Mouse (Mus musculus): Measurements from ENCODE around the gene Lpp. TPM values are rescaled to one million over a fixed set of nuclear protein-coding genes. Genes with fewer than 3 reads are reported as not detected.

Gene Lpp
- polyA plus RNA-seq, 1 experiment from 2014 or later, result 9.6 TPM

DNA sequence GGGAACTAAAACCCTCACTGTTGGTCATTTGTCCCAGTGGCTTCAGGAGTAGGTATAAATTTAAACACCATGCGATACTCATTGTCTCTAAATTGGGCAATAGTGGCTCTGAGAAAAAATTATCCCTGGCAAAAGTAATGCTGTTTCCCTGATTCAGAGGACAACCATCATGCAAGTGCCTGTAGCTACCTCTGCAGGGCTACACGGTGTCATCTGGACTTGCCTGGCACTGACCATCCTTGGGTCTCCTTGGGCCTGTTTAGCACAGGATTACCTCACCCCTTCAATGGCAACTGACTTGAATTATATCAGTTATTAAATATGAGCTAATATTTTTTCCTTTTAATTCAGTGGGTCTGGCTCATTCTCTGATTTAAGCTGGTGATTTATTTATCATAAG, 70.5 kb downstream of the Lpp start:
- H3K9me3 ChIP-seq (ENCODE audit: control insufficient read depth, low read length), result no peaks in the 10 kb centered on the region
- no peaks in the 10 kb centered on the region for H3K36me3 ChIP-seq (ENCODE audit: control insufficient read depth, insufficient read depth, low read length)
- H3K4me1 ChIP-seq (ENCODE audit: control insufficient read depth, insufficient read depth, low read length), result no peaks in the 10 kb centered on the region
- ATAC-seq (ENCODE audit: low FRiP score, low TSS enrichment) (no peak), DNase-seq (no peak)
- no peak overlapping the region for H3K27ac ChIP-seq (replicated peaks; ENCODE audit: low read depth, low read length)
- WGBS, result 95% methylated on average over 2 of the region's 2 CpGs
- H3K4me2 ChIP-seq (ENCODE audit: low read length), result no peak overlapping the region
- H3K9ac ChIP-seq (replicated peaks; ENCODE audit: low read length), result no peak overlapping the region
- no peak overlapping the region for H3K4me3 ChIP-seq (replicated peaks; ENCODE audit: low read depth, low read length)
- H3K27me3 ChIP-seq (ENCODE audit: control insufficient read depth, insufficient read depth, low read length), result no peaks in the 10 kb centered on the region

DNA sequence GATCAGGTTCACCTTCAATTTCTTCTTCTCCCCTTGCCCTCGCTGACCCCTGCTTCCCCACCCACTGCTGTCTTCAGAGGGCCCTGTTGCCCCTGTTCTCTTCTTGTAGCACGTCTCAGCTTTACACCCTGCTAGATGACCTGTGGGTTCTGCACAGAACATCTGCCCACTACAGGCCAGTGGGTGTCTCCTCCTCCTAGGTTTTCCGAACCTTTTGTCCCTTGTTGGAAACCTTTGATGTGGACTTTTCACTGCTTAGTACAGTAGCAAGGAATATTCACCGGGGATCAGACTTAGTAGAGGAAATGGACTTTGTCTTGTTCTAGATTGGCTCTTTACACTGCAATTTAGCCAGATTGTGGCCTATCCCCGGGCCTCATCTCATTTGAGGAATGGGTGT, 71.1 kb downstream of the Lpp start:
- no peak overlapping the region for H3K4me2 ChIP-seq (ENCODE audit: low read length)
- H3K27ac ChIP-seq (replicated peaks; ENCODE audit: low read depth, low read length), result no peak overlapping the region
- H3K36me3 ChIP-seq (ENCODE audit: control insufficient read depth, insufficient read depth, low read length), result no peaks in the 10 kb centered on the region
- H3K9me3 ChIP-seq (ENCODE audit: control insufficient read depth, low read length), result no peaks in the 10 kb centered on the region
- WGBS, result 84% methylated on average over 5 of the region's 5 CpGs
- H3K4me1 ChIP-seq (ENCODE audit: control insufficient read depth, insufficient read depth, low read length), result no peaks in the 10 kb centered on the region
- H3K9ac ChIP-seq (replicated peaks; ENCODE audit: low read length), result no peak overlapping the region
- H3K27me3 ChIP-seq (ENCODE audit: control insufficient read depth, insufficient read depth, low read length), result no peaks in the 10 kb centered on the region
- no peak for ATAC-seq (ENCODE audit: low FRiP score, low TSS enrichment)
- H3K4me3 ChIP-seq (replicated peaks; ENCODE audit: low read depth, low read length), result no peak overlapping the region
- no peak for DNase-seq

DNA sequence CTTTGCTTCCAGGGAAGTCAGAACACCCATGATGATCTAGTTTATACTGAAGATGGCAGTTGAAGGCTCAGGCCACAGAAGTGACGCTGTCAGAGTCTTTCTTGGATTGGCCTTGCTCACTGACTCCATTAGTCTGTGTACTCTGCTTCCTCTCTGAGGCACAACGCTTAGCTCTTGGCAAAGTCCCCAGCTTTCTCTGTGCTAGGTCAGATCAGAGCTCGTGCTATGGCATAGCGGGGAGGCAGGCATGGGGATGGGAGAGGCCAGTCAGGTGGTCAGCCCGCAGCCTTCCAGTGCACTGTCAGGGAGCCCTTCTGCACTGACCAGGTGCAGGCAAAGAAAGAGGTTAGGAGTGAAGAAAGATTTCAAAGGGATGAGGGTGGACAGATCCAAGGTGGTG, 72.3 kb downstream of the Lpp start:
- no peaks in the 10 kb centered on the region for H3K36me3 ChIP-seq (ENCODE audit: control insufficient read depth, insufficient read depth, low read length)
- H3K9me3 ChIP-seq (ENCODE audit: control insufficient read depth, low read length), result no peaks in the 10 kb centered on the region
- no peaks in the 10 kb centered on the region for H3K4me1 ChIP-seq (ENCODE audit: control insufficient read depth, insufficient read depth, low read length)
- no peak overlapping the region for H3K27ac ChIP-seq (replicated peaks; ENCODE audit: low read depth, low read length)
- ATAC-seq (ENCODE audit: low FRiP score, low TSS enrichment), result no peak
- no peak for DNase-seq
- no peak overlapping the region for H3K4me3 ChIP-seq (replicated peaks; ENCODE audit: low read depth, low read length)
- H3K27me3 ChIP-seq (ENCODE audit: control insufficient read depth, insufficient read depth, low read length), result no peaks in the 10 kb centered on the region
- no peak overlapping the region for H3K9ac ChIP-seq (replicated peaks; ENCODE audit: low read length)
- 93% methylated on average over 5 of the region's 5 CpGs for WGBS
- H3K4me2 ChIP-seq (ENCODE audit: low read length), result no peak overlapping the region

DNA sequence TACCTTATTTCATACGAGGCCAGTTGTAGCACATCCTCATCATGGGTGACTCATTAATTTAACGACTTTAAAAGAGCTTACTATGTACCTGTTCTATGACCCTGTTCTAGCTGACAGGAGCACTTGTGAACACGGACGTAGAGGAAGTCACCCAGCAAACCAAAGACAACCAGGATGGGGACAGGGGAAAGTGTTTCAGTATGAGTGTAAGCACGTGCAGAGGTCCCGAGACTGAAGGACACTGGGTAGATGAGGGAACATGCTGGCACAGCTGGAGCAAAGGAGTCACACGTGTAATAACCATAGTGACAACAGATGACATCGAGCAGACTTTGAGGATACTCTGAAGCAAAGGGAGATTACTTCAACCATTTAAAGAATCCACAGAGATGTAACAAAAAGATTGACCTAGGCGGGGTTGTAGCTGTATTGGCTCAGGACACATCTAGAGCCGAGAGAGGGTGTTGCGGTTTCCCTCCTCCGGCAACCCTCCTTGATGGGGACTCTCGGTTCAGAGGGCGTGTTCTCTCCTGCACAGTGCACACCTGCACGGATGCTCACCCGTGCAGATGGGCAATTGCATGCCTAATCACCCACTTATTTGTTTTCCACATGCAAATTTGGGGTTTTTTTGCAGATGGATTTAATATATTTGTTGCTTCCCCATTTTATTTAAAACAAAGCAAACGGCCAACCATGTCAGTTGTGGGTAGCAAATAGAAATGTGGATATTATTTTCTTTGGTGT, 74.4 kb downstream of the Lpp start:
- WGBS, result 90% methylated on average over 17 of the region's 17 CpGs
- no peaks in the 10 kb centered on the region for H3K36me3 ChIP-seq (ENCODE audit: control insufficient read depth, insufficient read depth, low read length)
- H3K27me3 ChIP-seq (ENCODE audit: control insufficient read depth, insufficient read depth, low read length), result no peaks in the 10 kb centered on the region
- ATAC-seq (ENCODE audit: low FRiP score, low TSS enrichment) (no peak), DNase-seq (no peak)
- no peak overlapping the region for H3K9ac ChIP-seq (replicated peaks; ENCODE audit: low read length)
- H3K4me1 ChIP-seq (ENCODE audit: control insufficient read depth, insufficient read depth, low read length), result no peaks in the 10 kb centered on the region
- no peak overlapping the region for H3K27ac ChIP-seq (replicated peaks; ENCODE audit: low read depth, low read length)
- no peak overlapping the region for H3K4me2 ChIP-seq (ENCODE audit: low read length)
- no peaks in the 10 kb centered on the region for H3K9me3 ChIP-seq (ENCODE audit: control insufficient read depth, low read length)
- no peak overlapping the region for H3K4me3 ChIP-seq (replicated peaks; ENCODE audit: low read depth, low read length)

DNA sequence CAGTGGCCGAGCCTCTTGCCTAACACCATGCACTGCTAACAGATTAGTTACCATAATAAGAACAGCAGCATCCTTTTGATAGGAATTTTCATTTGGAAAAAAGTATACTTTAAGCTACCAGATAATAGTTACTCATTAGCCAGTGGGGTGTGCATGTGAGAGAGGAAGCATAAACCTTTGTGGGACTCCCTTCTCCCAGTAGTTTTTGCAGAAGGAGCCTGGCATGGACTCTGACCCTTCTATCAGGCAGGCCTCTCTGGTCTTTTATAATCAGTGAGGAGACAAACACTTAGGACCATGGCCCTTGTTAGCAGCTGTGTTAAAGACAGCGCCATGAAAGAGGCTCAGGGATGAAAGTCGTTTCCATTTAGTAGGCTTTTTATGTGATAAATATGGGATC, 76.0 kb downstream of the Lpp start:
- Histone ChIP-seq H3K4me1 (ENCODE audit: control insufficient read depth, insufficient read depth, low read length) (no peaks in the 10 kb centered on the region), H3K27me3 (ENCODE audit: control insufficient read depth, insufficient read depth, low read length) (no peaks in the 10 kb centered on the region), H3K9ac (replicated peaks; ENCODE audit: low read length) (no peak overlapping the region), H3K4me2 (ENCODE audit: low read length) (no peak overlapping the region), H3K9me3 (ENCODE audit: control insufficient read depth, low read length) (no peaks in the 10 kb centered on the region), H3K4me3 (replicated peaks; ENCODE audit: low read depth, low read length) (no peak overlapping the region), H3K27ac (replicated peaks; ENCODE audit: low read depth, low read length) (no peak overlapping the region), H3K36me3 (ENCODE audit: control insufficient read depth, insufficient read depth, low read length) (no peaks in the 10 kb centered on the region)
- 77% methylated on average over 3 of the region's 3 CpGs for WGBS
- DNase-seq (no peak), ATAC-seq (ENCODE audit: low FRiP score, low TSS enrichment) (no peak)

DNA sequence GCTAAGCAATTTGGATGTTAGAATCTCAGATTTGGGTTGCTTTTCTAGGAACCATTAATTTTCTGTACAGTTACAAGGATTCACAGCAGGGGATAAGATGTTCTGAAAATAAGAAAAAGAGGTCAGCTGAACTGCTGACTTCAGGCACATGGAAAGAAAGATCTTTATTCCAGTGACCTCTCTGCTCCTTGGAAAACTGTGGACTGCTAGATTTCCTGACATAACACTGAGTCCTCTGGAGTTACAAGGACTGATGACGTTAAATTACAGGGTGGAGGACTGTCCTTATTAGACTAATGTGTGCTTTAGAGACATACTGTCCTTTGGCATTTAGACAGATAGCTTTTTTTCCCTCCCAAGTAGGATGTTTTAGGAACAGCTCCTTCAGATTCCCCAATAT, 77.3 kb downstream of the Lpp start:
- Histone ChIP-seq H3K4me1 (ENCODE audit: control insufficient read depth, insufficient read depth, low read length) (no peaks in the 10 kb centered on the region), H3K9ac (replicated peaks; ENCODE audit: low read length) (no peak overlapping the region), H3K27ac (replicated peaks; ENCODE audit: low read depth, low read length) (no peak overlapping the region), H3K9me3 (ENCODE audit: control insufficient read depth, low read length) (no peaks in the 10 kb centered on the region), H3K4me3 (replicated peaks; ENCODE audit: low read depth, low read length) (no peak overlapping the region), H3K36me3 (ENCODE audit: control insufficient read depth, insufficient read depth, low read length) (no peaks in the 10 kb centered on the region), H3K4me2 (ENCODE audit: low read length) (no peak overlapping the region), H3K27me3 (ENCODE audit: control insufficient read depth, insufficient read depth, low read length) (no peaks in the 10 kb centered on the region)
- ATAC-seq (ENCODE audit: low FRiP score, low TSS enrichment), result no peak
- no peak for DNase-seq
- WGBS, result 76% methylated on average over 1 of the region's 1 CpGs

DNA sequence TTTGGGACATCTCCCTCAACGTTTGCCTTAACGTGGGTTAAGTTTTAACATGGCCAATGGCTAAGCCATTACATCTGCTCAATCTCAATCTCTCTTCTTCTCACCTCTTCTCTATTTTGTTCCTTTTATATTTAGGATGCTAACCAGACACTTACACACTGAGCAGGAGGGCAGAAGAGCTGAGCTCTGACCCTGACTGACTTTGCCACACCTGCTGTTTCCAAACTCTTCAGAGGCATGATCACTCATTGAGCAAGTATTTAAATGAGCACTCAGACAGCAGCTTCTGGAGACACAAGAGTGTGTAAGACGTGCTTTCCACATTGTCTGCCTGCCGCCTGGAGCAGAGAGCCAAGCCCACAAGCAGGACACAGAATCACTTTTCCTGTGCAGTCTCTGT, 77.7 kb downstream of the Lpp start:
- no peak for DNase-seq
- Histone ChIP-seq H3K9ac (replicated peaks; ENCODE audit: low read length) (no peak overlapping the region), H3K36me3 (ENCODE audit: control insufficient read depth, insufficient read depth, low read length) (no peaks in the 10 kb centered on the region), H3K27ac (replicated peaks; ENCODE audit: low read depth, low read length) (no peak overlapping the region), H3K9me3 (ENCODE audit: control insufficient read depth, low read length) (no peaks in the 10 kb centered on the region), H3K27me3 (ENCODE audit: control insufficient read depth, insufficient read depth, low read length) (0 out of 2 replicates have a peak, but pooled peaks cover under 1% of the 10 kb centered on the region), H3K4me1 (ENCODE audit: control insufficient read depth, insufficient read depth, low read length) (no peaks in the 10 kb centered on the region), H3K4me2 (ENCODE audit: low read length) (no peak overlapping the region), H3K4me3 (replicated peaks; ENCODE audit: low read depth, low read length) (no peak overlapping the region)
- ATAC-seq (ENCODE audit: low FRiP score, low TSS enrichment), result no peak
- WGBS, result 81% methylated on average over 4 of the region's 4 CpGs

DNA sequence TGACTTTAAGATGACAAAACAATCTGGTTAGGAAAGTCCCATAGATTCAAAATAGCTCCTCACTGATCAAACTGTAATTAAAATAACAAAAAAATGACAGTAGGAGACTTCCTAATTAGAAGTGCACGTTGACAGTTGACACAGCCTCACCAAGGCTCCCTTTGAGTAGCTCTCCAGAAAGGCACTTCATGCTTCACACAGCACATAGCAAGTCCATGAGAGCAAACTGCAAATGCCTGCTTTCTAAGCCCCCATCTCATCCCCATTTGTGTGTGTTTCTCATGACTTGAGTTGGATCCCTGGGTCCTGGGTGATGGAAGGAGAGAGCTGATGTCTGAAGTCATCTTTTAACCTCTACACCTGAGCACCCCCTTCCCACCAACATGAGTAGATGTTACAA, 78.5 kb downstream of the Lpp start:
- H3K36me3 ChIP-seq (ENCODE audit: control insufficient read depth, insufficient read depth, low read length), result no peaks in the 10 kb centered on the region
- no peaks in the 10 kb centered on the region for H3K9me3 ChIP-seq (ENCODE audit: control insufficient read depth, low read length)
- H3K27me3 ChIP-seq (ENCODE audit: control insufficient read depth, insufficient read depth, low read length), result 0 out of 2 replicates have a peak, but pooled peaks cover 3% of the 10 kb centered on the region
- WGBS, result 77% methylated on average over 1 of the region's 1 CpGs
- H3K27ac ChIP-seq (replicated peaks; ENCODE audit: low read depth, low read length), result no peak overlapping the region
- H3K4me3 ChIP-seq (replicated peaks; ENCODE audit: low read depth, low read length), result no peak overlapping the region
- no peak overlapping the region for H3K4me2 ChIP-seq (ENCODE audit: low read length)
- DNase-seq (no peak), ATAC-seq (ENCODE audit: low FRiP score, low TSS enrichment) (no peak)
- no peak overlapping the region for H3K9ac ChIP-seq (replicated peaks; ENCODE audit: low read length)
- 0 out of 2 replicates have a peak, but pooled peaks cover 2% of the 10 kb centered on the region for H3K4me1 ChIP-seq (ENCODE audit: control insufficient read depth, insufficient read depth, low read length)

DNA sequence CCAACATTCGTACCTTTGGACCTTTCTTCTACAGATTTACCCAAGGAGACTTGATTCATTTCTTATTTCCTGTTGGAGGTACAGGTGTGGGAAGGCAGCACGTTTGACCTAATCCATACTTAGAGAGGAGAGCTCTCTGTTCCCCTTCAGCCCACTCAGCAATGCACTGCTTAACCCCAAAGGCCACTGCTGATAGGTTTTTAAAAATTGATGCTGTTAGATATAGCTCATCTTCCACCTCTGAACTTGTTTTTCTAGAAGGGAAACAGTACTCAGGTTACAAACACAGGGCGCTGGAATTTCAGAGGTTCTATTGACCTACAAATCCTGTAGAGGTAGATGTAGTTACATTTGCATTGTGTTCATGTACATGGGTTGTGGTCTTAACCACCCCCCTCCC, 80.7 kb downstream of the Lpp start:
- Histone ChIP-seq H3K4me3 (replicated peaks; ENCODE audit: low read depth, low read length) (no peak overlapping the region), H3K4me1 (ENCODE audit: control insufficient read depth, insufficient read depth, low read length) (0 out of 2 replicates have a peak, but pooled peaks cover 9% of the 10 kb centered on the region), H3K27ac (replicated peaks; ENCODE audit: low read depth, low read length) (no peak overlapping the region), H3K36me3 (ENCODE audit: control insufficient read depth, insufficient read depth, low read length) (no peaks in the 10 kb centered on the region), H3K9me3 (ENCODE audit: control insufficient read depth, low read length) (no peaks in the 10 kb centered on the region), H3K9ac (replicated peaks; ENCODE audit: low read length) (no peak overlapping the region), H3K4me2 (ENCODE audit: low read length) (no peak overlapping the region), H3K27me3 (ENCODE audit: control insufficient read depth, insufficient read depth, low read length) (0 out of 2 replicates have a peak, but pooled peaks cover 3% of the 10 kb centered on the region)
- ATAC-seq (ENCODE audit: low FRiP score, low TSS enrichment) (no peak), DNase-seq (no peak)
- 90% methylated on average over 3 of the region's 3 CpGs for WGBS
